Mouse (Mus musculus) hindbrain, embryonic 14.5 days (tissue): ENCODE data around the gene Dennd1b. TPM values are rescaled to one million over a fixed set of nuclear protein-coding genes. Genes with fewer than 3 reads are reported as not detected.

Experiments
- ATAC-seq: fragments of 200-750 bp; cut with Nextera tagmentation; 2 replicates; pipeline ENCODE4 v1.8.0; 2017; ENCODE audit warnings: moderate number of reproducible peaks, mild to moderate bottlenecking, moderate TSS enrichment, moderate library complexity; ENCODE audit not compliant: low FRiP score
- DNase-seq: peaks from one replicate; pipeline ENCODE4 v3.0.0-alpha.2; 2015; ENCODE audit warnings: low spot score
- H3K27ac ChIP-seq: fragments of 300-500 bp; sonication (generic); 2 replicates; pipeline ENCODE4 v1.5.1; 2014; ENCODE audit warnings: mild to moderate bottlenecking, moderate library complexity
- H3K27me3 ChIP-seq: fragments of 300-500 bp; sonication (generic); 2 replicates; pipeline ENCODE4 v1.6.1; 2014; ENCODE audit warnings: mild to moderate bottlenecking, low read length, mixed read lengths; ENCODE audit not compliant: control insufficient read depth, insufficient read depth
- H3K36me3 ChIP-seq: fragments of 300-500 bp; sonication (generic); replicated peaks from 2 replicates; pipeline ENCODE4 v1.6.1; 2014; ENCODE audit not compliant: control insufficient read depth, insufficient read depth
- H3K4me1 ChIP-seq: fragments of 300-500 bp; sonication (generic); replicated peaks from 2 replicates; pipeline ENCODE4 v1.6.1; 2014; ENCODE audit warnings: antibody characterized with exemption, low read length, mixed read lengths; ENCODE audit not compliant: control insufficient read depth, insufficient read depth
- H3K4me2 ChIP-seq: fragments of 300-500 bp; sonication (generic); replicated peaks from 2 replicates; pipeline ENCODE4 v1.6.1; 2014; ENCODE audit warnings: mild to moderate bottlenecking, moderate library complexity
- H3K4me3 ChIP-seq: fragments of 300-500 bp; sonication (generic); replicated peaks from 2 replicates; pipeline ENCODE4 v1.5.1; 2014; ENCODE audit warnings: mild to moderate bottlenecking, low read length
- H3K9ac ChIP-seq: fragments of 300-500 bp; sonication (generic); 2 replicates; pipeline ENCODE4 v1.6.1; 2014
- H3K9me3 ChIP-seq: fragments of 300-500 bp; sonication (generic); 2 replicates; pipeline ENCODE4 v1.6.1; 2016; ENCODE audit warnings: low read length; ENCODE audit not compliant: control insufficient read depth
- WGBS: fragments of 180-500 bp; shearing (Covaris S2); extraction: QIAGEN DNeasy Blood & Tissue Kit; methylation state at CpG from one replicate; pipeline ENCODE4 v1.1.7; 2014; 5-methylcytosine and 5-hydroxymethylcytosine counted together
- polyA plus RNA-seq: library from polyadenylated mRNA; unstranded; fragments of >200 nt; fragmentation: Nextera tagmentation; extraction: Ambion mirVana; gene quantifications from 2 replicates; pipeline ENCODE4 v1.2.1, GENCODE M21; 2014

Gene Dennd1b
- polyA plus RNA-seq, 1 experiment from 2014 or later, result 11.2 TPM

DNA sequence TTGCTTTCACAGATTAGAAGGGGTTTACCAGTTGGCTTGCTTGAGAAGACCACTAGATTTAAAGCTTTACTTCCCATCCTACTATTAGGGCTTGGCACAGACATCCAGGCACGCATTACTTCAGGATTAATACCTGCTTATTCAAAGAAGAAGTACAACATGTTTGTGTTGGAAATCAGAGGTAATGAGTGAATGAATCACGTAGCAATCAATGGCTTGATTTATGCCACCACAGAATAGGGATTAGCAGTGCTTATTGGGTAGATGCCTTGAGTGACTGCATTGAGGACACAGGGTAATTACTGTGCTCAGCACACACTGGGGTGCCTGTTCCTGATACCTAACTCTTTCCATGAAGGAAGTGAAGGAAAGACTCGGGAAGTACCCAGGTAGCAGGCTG, 4.4 kb upstream of the Dennd1b start:
- no peak for DNase-seq
- ATAC-seq, result no peak
- WGBS, result 84% methylated on average over 3 of the region's 3 CpGs

DNA sequence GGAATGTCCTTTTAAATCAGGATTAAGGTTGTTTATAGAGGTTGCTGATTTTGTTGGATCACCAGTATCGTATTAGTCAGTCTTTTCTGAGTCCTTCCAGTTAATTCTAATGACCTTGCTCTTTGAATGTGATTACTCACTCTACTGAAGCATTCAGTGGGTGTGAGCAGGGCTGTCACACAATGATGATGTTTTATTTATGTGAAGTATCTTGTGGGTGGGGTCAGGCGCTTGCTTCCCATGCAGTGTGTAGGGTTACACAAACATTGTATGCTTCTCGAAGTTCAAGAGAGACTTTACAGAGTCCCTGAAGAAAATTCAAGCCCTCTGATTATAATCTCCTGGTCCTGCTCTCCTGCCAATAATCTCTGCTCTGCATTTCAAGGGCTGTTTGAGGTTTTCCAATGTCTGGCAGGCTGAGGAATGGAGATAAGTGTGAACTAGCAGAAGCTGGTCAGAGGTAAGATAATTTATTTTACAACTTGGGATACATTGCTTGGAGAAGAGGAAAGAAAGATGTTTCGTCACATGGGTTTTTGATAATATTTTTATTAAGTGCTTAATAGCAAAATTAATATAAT, 3.2 kb upstream of the Dennd1b start:
- Histone ChIP-seq H3K36me3 (no peaks in the 10 kb centered on the region), H3K4me1 (peaks cover 7% of the 10 kb centered on the region), H3K4me3 (no peak overlapping the region), H3K27me3 (no peaks in the 10 kb centered on the region), H3K4me2 (no peak overlapping the region), H3K9me3 (no peaks in the 10 kb centered on the region), H3K27ac (no peak overlapping the region), H3K9ac (no peak overlapping the region)
- 81% methylated on average over 4 of the region's 4 CpGs for WGBS
- DNase-seq (no peak), ATAC-seq (no peak)

More for the DNA sequence above, 4.4 kb upstream of the Dennd1b start:
- Histone ChIP-seq H3K4me1 (0 out of 2 replicates have a peak, but pooled peaks cover 4% of the 10 kb centered on the region), H3K9me3 (no peaks in the 10 kb centered on the region), H3K4me3 (no peak overlapping the region), H3K27me3 (no peaks in the 10 kb centered on the region), H3K9ac (no peak overlapping the region), H3K36me3 (no peaks in the 10 kb centered on the region), H3K4me2 (no peak overlapping the region), H3K27ac (no peak overlapping the region)

DNA sequence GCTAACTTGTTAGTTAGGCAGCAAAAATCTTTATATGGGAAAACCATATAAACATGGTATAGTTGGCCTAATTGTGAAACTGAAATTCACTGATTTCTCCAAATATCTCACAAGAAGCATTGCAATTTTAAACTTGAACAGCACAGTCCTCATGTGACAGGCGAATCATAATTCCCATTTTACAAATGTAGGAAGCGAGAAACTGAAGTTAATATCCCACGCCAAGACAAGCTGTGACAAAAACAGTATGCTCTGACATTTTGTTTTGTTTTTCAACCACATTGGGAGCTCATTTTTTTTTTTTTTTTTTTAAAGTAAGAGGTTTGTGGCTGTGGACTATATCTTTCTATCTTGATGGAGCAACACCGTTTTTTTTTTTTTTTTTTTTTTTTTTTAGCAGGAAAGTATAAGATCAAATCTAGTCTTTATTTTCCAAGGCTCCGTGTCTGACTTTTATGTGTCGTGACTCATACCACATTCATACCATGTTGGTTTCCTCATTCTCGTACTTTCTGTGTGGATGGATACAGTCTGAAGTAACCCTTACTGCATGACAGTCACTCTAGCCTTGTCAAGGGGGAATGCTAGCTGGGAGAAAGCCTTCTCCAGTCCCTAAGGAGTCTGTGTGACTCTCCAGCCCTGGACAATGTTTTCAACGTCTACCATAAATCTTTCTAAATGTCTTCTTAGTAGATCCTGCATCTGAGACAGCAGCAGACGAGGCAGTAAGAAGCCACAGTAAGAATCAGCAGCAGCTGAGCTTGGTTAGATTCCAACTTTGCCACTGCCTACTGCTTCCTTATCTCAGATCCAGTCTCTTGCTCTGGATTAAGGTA, 751 bp upstream of the Dennd1b start:
- Histone ChIP-seq H3K4me2 (peak overlapping the region; percentile 72), H3K9ac (peak overlapping the region; percentile 89), H3K27ac (peak overlapping the region; percentile 93; the same call in 1 of the 2 replicates), H3K4me1 (peaks cover 13% of the 10 kb centered on the region), H3K4me3 (peak overlapping the region; percentile 87), H3K9me3 (no peaks in the 10 kb centered on the region), H3K36me3 (0 out of 2 replicates have a peak, but pooled peaks cover 2% of the 10 kb centered on the region), H3K27me3 (no peaks in the 10 kb centered on the region)
- DNase-seq, result no peak
- WGBS, result 62% methylated on average over 9 of the region's 9 CpGs
- no peak for ATAC-seq

DNA sequence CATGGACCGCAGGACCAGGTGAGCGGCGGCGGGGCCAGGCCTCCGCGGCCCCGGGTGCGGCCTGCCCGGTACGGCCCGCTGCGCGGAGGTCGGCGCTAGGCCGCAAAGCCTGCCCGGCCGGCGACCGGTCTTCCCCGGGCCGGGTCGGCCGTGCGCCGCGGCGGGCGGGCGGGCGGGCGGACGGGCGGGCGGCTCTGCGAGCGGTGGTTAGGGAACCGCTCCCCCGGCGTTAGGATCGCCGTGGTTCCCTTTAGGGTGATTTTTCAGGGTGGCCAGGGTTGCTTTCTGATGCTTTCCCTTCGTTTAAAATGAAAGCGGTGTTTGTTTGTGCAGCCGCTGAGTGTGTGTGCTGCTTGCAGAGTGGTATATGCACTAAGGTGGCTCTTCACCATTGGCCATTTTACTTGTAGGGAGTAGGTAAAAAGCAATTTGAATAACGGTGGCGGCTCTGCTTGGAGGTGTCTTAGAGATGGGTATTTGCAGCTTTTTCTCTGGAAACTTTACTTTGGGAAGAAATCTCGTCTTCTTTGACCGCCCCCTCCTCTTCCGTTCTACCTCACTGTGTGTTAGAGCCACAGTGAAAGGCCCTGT, 728 bp downstream of the Dennd1b start:
- WGBS, result under 1% methylated on average over 46 of the region's 50 CpGs
- H3K27me3 ChIP-seq, result no peaks in the 10 kb centered on the region

DNA sequence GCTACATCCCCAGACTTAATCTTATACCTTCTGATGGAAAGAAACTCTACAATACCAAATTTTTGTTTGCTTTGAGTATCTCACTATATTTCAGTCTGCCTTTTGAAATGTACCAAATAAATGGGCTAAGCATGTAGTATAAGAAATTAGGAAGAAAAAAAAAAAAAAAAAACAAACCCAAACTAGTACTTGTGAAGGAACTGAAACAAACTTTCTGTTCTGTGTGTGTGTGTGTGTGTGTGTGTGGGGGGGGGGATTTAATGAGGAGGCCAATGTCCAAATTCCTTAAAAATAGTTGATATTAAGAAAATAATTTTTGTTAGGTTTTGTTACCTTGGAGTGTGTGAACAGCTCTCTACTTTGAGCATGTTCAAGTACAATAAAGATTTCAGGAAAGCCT, 1.8 kb downstream of the Dennd1b start:
- H3K9ac ChIP-seq, result no peak overlapping the region
- H3K4me2 ChIP-seq, result peak overlapping the region; percentile 30
- no peaks in the 10 kb centered on the region for H3K9me3 ChIP-seq
- H3K36me3 ChIP-seq, result 0 out of 2 replicates have a peak, but pooled peaks cover 5% of the 10 kb centered on the region
- no peaks in the 10 kb centered on the region for H3K27me3 ChIP-seq
- no peak for ATAC-seq
- no peak overlapping the region for H3K27ac ChIP-seq
- H3K4me3 ChIP-seq, result no peak overlapping the region
- DNase-seq, result no peak
- peaks cover 13% of the 10 kb centered on the region for H3K4me1 ChIP-seq

More for the DNA sequence above, 728 bp downstream of the Dennd1b start:
- no peaks in the 10 kb centered on the region for H3K9me3 ChIP-seq
- ATAC-seq, result peak; percentile 89
- DNase-seq, result peak; percentile 73
- peak overlapping the region; percentile 89 for H3K9ac ChIP-seq
- peak overlapping the region; percentile 72 for H3K4me2 ChIP-seq
- peak overlapping the region; percentile 93 for H3K27ac ChIP-seq
- H3K4me3 ChIP-seq, result peak overlapping the region; percentile 87
- H3K4me1 ChIP-seq, result peaks cover 13% of the 10 kb centered on the region
- H3K36me3 ChIP-seq, result 0 out of 2 replicates have a peak, but pooled peaks cover 5% of the 10 kb centered on the region

DNA sequence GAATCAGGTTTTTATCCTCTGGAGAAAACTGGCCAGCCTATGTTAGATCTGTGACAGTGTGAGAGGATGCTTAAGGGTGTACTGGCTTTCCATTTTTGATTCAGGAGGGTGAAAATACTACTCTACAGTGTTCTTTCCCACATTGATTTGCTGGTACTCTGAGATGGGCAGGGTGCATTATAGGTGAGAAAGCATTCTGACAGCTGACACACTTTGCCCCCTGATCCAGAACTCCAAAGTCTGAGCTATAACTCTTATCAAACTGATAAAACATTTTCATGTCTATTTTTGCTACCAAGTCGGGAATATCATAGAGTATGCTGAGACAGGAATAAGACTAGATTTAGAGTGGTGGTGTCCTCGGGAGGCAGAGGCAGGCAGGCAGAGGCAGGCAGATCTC, 2.3 kb downstream of the Dennd1b start:
- ATAC-seq, result no peak
- Histone ChIP-seq H3K27me3 (no peaks in the 10 kb centered on the region), H3K9ac (no peak overlapping the region), H3K9me3 (no peaks in the 10 kb centered on the region), H3K4me3 (no peak overlapping the region), H3K4me2 (no peak overlapping the region), H3K27ac (no peak overlapping the region), H3K36me3 (0 out of 2 replicates have a peak, but pooled peaks cover 5% of the 10 kb centered on the region), H3K4me1 (peaks cover 13% of the 10 kb centered on the region)
- 100% methylated on average over 2 of the region's 2 CpGs for WGBS
- no peak for DNase-seq

DNA sequence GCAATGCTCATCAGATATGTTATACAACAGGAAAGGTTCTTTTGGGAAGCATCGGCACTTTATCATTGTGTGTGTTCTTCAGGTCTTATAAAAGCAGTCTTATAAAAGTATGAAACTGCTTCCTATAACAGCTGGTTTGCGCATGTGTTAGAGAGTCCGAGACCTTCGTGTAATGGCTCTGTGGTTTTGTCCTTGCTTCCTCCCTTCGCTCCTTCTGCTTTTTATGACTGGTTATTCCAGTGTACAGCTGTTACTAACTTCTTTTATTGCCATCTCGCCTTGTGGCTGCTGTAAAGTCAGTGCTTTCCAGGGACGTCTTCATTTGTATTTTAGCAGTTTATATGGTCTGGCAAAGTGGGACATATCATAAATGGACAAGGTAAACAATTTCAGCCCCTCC, 4.2 kb downstream of the Dennd1b start:
- Histone ChIP-seq H3K4me1 (peaks cover 13% of the 10 kb centered on the region), H3K36me3 (0 out of 2 replicates have a peak, but pooled peaks cover 5% of the 10 kb centered on the region), H3K4me2 (no peak overlapping the region), H3K9me3 (no peaks in the 10 kb centered on the region), H3K27ac (no peak overlapping the region), H3K27me3 (no peaks in the 10 kb centered on the region), H3K9ac (no peak overlapping the region), H3K4me3 (no peak overlapping the region)
- no peak for DNase-seq
- WGBS, result 97% methylated on average over 7 of the region's 7 CpGs
- ATAC-seq, result no peak

DNA sequence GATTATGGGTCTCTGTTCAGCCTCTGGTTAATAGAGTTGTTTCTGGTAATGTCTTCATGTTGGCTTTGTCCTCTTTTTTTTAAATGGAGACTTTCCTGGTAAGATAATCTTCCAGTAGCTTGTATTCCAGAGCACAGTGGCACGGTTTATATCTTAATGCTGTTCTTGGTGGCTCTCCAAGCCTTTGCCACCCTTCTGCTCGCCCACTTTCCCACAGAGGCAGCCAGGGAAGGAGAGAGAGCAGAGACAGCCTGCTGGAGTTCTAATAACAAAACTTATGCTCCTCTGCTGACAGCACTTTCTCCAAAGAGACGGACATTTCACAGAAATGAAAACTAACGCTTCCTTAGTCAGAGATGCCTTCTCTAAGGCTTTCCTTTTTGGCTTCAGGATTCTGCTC, 6.8 kb downstream of the Dennd1b start:
- WGBS, result 86% methylated on average over 4 of the region's 4 CpGs
- Histone ChIP-seq H3K4me2 (no peak overlapping the region), H3K4me1 (peaks cover 5% of the 10 kb centered on the region), H3K27me3 (no peaks in the 10 kb centered on the region), H3K9ac (no peak overlapping the region), H3K36me3 (0 out of 2 replicates have a peak, but pooled peaks cover 5% of the 10 kb centered on the region), H3K27ac (no peak overlapping the region), H3K9me3 (no peaks in the 10 kb centered on the region), H3K4me3 (no peak overlapping the region)
- DNase-seq (no peak), ATAC-seq (no peak)

DNA sequence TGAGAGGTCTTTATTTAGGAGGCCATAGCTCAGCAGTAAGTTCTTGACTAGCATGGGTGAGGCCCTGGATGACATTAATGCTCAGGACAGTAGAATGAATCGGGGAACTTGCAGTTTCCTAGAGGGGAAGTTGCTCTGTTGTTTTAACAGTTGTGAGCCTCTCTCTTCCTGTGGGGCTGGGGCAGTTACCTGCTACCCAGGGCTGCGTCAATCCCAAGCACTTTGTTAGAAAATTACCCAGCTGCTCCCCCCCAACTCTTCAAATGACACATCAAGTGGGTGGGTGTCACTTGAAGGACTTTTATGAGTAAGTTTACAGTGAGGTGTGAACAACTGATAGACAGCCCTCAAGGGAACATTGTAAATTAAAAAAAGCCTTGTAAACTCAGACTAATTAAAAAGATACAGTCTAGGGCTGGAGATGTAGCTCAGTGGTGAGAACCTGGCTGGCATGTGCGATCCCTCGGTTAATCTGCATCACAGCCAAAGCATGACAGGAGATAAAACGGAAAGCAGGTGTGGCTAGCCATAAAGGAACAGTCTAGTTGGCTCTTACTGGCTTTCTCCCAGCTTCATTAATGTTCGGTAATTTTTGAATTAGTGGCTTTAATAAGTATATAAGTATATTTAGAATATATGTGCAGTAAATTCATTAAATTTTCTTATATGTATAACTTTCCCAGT, 10.4 kb downstream of the Dennd1b start:
- H3K9ac ChIP-seq, result no peak overlapping the region
- no peak overlapping the region for H3K4me3 ChIP-seq
- DNase-seq (no peak), ATAC-seq (no peak)
- no peaks in the 10 kb centered on the region for H3K4me1 ChIP-seq
- no peak overlapping the region for H3K27ac ChIP-seq
- no peaks in the 10 kb centered on the region for H3K27me3 ChIP-seq
- H3K36me3 ChIP-seq, result no peaks in the 10 kb centered on the region
- H3K9me3 ChIP-seq, result no peaks in the 10 kb centered on the region
- H3K4me2 ChIP-seq, result no peak overlapping the region
- 86% methylated on average over 6 of the region's 6 CpGs for WGBS
